Mouse (Mus musculus) brown adipose tissue, adult 24 weeks (tissue): ENCODE measurements around the gene Fpgs. TPM values are rescaled to one million over a fixed set of nuclear protein-coding genes. Genes with fewer than 3 reads are reported as not detected.

Experiments
- H3K27ac ChIP-seq: fragments of 200-500 bp; replicated peaks from 2 replicates; pipeline ENCODE4 v1.5.1; 2012; ENCODE audit warnings: low read depth, mild to moderate bottlenecking, low read length
- H3K4me1 ChIP-seq: fragments of 200-500 bp; 2 replicates; pipeline ENCODE4 v1.6.1; 2012; ENCODE audit warnings: low read length, mixed read lengths; ENCODE audit not compliant: control insufficient read depth, insufficient read depth, insufficient read length
- H3K4me3 ChIP-seq: fragments of 200-500 bp; 2 replicates; pipeline ENCODE4 v1.5.1; 2012; ENCODE audit warnings: low read depth, mild to moderate bottlenecking, low read length, moderate library complexity; ENCODE audit not compliant: insufficient read depth
- polyA plus RNA-seq: library from polyadenylated mRNA; stranded (reverse); fragments of >200 nt; gene quantifications from 2 replicates; pipeline ENCODE4 v1.2.4, GENCODE M21; 2012; ENCODE audit not compliant: missing spikeins, insufficient read depth, insufficient read length

Fpgs gene
- polyA plus RNA-seq, 1 experiment = 2.9 TPM

DNA sequence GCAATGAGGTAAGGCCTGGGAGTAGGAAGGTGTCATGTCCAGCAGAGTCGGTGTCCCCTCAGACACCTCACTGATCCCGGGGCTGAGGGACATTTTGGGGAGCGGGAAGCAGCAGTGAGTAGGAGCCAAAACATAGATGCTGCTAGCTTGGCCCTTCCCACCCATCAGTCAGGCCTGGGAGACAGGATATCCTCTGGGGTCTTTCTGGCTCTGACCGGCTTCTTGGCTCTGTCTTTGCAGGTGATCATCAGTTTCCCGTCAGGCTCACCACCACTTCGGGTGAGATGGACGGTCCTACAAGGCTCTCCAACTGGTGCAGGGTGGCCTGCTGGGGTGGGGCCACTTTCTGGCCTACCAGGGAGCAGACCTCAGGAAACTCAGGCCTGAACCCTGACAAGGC lies 26.3 kb downstream of the Fpgs start:
- Histone ChIP-seq H3K27ac (0 out of 2 replicates have a peak overlapping the region, but pooled peaks have one; percentile 0), H3K4me3 (no peak overlapping the region), H3K4me1 (no peaks in the 10 kb centered on the region)

DNA sequence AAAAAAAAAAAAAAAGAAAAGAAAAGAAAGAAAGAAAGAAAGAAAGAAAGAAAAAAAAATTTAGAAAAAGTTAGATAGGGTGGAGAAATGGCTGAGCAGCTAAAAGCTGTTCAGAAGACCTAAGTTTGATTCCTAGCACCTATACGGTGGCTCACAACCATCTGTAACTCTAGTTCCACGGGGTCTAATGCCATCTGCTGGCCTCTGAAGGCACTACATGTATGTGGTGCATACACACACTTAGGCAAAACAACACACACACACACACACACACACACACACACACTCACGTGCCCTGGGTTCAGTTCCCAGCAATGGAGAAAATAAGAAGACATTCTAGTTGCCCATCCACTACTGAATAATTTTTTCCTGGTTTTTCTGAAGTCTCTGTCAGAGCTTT lies 27.1 kb downstream of the Fpgs start:
- Histone ChIP-seq H3K27ac (no peak overlapping the region), H3K4me1 (no peaks in the 10 kb centered on the region), H3K4me3 (no peak overlapping the region)

DNA sequence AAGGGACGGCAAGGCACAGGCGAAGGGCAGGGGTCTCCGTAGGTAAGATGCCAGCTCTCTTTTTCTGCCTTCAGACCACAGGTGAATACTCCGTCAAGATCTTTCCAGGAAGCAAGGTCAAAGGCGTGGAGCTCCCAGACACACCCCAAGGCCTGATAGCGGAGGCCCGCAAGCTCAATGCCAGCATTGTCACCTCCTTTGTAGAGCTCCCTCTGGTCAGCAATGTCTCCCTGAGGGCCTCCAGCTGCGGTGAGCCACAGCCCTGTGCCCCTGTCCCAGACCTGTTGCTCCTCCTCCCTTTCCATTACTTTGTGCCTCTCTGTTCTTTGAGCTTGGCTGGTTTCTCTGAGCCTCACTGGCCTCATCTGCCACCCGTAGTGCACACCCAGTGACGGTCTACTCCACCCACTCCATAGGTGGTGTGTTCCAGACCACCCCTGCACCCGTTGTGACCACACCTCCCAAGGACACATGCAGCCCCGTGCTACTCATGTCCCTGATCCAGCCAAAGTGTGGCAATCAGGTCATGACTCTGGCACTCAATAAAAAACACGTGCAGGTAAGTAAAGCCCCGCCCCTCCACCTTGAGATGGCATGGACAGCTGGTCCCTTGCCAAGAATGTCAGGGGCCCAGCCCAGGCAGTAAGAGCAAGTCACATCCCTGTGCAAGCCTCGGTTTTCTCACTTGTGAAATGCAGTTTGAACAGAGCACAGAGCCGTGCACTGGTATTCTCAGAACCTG lies 30.6 kb downstream of the Fpgs start:
- Histone ChIP-seq H3K27ac (no peak overlapping the region), H3K4me3 (no peak overlapping the region), H3K4me1 (no peaks in the 10 kb centered on the region)

DNA sequence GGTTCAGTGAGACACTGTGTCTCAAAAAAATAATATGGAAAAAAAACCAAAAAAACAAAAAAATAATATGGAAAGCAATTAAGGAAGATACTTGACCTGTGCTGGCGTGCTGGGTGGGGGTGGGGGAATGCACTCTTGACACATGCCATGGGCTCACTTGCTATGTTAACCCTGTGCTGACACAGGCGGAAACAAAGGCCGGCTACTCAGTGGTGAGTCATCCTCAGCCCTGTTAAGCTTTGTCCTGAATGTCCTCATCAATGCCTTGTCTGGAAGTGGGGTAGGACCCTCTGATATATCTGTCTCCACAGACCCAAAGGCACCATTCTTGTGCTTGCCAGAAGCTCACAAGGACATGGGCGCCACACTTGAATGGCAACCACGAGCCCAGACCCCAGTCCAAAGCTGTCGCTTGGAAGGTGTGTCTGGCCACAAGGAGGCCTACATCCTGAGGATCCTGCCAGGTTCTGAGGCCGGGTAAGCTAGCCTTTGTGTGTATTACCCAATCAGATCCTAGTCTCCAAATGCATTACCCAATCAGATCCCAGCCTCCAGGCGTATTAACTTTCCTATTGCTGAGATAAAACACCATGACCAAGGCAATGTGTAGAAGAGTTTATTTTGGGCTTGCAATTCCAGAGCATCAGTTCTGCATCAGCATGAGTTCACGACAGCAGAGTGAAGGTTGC lies 31.9 kb downstream of the Fpgs start:
- Histone ChIP-seq H3K4me1 (no peaks in the 10 kb centered on the region; the same call in 1 of the 2 replicates), H3K4me3 (no peak overlapping the region), H3K27ac (no peak overlapping the region)

DNA sequence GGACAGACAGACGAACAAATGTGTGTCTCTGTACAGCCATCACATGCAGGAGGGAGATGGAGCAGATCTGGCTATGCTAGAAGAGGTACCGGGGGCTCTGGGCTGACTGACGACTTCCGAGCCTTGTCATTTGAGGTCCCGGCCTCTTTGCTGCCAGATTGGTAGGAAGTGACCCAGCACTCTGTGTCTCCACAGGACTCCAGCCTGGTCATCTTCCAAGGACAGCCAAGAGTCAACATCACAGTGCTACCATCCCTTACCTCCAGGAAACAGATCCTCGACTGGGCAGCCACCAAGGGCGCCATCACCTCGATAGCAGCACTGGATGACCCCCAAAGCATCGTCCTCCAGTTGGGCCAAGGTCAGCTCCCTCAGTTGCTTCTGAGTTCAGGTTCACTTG lies 32.8 kb downstream of the Fpgs start:
- Histone ChIP-seq H3K27ac (no peak overlapping the region), H3K4me1 (peaks cover 2% of the 10 kb centered on the region; the same call in 1 of the 2 replicates), H3K4me3 (no peak overlapping the region)

DNA sequence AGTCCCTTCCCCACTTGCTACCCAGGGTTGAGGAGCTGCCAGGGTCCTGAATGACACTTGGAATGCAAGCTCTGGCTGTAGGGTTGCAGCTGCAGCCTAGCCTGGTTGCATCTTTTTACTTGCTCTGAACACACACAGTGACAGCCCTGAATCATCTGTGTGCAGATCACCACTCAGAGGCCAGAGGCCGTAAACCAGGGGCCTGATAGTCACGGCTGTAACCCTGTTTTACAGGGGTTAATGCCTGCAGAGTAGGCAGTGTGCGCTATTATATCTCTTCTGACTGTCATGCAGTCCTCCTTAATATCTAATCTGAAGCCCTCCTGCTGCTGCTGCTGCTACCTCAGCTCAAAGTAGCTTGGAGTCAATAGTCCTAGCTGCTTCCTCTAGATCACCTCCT lies 34.1 kb downstream of the Fpgs start:
- no peak overlapping the region for H3K27ac ChIP-seq
- H3K4me3 ChIP-seq = no peak overlapping the region
- H3K4me1 ChIP-seq = peaks cover 3% of the 10 kb centered on the region; the same call in 1 of the 2 replicates

DNA sequence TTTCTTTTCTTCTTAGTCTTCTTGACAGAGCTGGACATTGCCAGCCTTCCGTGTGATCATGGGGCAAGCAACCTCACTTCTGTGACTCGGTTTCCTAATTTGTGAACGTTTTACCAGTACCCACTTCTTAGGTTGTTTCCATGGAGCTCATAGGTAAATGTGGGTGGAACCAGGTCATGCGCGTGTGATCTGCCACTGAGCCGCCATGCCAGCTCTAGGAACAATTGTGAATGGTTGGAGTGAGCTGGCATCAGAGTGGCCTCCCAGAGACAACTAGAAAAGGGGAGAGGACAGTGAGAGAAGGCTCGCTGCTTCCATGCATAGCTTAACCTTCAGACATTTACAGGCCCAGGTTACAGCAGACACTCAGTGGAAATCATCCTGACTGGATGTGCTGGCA lies 35.8 kb downstream of the Fpgs start:
- Histone ChIP-seq H3K27ac (peak overlapping the region; percentile 56), H3K4me3 (no peak overlapping the region), H3K4me1 (peaks cover 3% of the 10 kb centered on the region; the same call in 1 of the 2 replicates)

DNA sequence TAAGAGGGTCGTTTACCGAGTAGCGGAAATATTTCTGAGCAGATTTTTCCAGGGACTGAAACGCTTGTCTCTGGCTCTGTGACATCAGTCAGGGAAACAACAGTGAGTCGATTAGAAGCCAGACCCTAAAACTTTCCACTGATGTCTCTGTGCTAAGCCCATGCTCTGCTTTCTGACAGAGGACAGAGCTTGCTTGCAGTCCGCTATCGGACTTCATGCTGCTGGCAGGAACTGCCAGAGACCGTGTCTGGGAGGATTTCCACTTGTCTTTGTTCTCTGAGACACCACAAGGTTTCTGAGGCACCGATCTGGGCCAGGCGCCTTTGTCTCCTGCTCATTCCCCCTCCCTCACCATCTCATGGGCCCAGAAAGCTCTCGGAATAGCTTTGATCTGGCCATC lies 36.2 kb downstream of the Fpgs start:
- H3K4me3 ChIP-seq = no peak overlapping the region
- peaks cover 3% of the 10 kb centered on the region; the same call in 1 of the 2 replicates for H3K4me1 ChIP-seq
- peak overlapping the region; percentile 56 for H3K27ac ChIP-seq

DNA sequence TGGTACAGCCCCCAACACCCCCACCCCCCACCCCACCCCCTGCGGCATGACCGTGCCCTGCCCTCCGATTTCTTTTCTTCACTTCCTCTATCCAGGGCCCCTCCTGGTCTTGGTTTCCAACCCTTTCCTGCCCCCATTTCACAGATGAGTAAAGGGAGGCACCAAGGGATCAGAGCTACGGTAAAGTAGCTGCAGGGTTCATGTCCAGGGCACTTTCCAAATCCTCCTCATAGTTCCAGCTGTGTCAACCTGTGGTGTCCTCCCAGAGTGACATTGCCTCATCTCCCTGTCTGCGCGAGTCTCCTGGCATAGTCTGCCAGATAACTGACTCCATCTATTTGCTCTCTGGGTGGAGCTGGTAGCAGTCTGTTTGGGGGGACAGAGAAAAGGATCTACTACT lies 38.1 kb downstream of the Fpgs start:
- no peak overlapping the region for H3K4me3 ChIP-seq
- H3K27ac ChIP-seq = peak overlapping the region; percentile 36; the same call in 1 of the 2 replicates
- H3K4me1 ChIP-seq = peaks cover 18% of the 10 kb centered on the region

DNA sequence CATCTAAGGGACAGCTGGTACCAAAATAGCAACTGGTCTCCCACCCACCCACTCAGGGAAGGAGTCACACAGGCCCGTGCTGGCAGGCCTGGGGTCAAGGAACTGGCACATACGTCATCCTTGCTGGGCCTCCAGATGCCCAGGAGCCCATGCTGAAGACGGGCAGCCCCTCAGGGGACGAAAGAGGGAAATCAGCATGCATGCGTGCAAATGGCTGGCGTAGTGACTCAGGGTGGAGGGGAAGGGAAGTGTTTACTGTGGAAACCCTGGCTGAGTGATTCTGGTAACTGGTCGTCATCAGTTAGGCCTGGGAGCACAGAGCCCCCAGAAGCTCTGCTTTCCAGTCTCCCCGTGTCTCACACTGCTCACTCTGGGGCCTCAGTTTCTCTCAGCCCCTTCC lies 38.6 kb downstream of the Fpgs start:
- Histone ChIP-seq H3K4me3 (no peak overlapping the region), H3K27ac (peak overlapping the region; percentile 22; the same call in 1 of the 2 replicates), H3K4me1 (peaks cover 21% of the 10 kb centered on the region)

DNA sequence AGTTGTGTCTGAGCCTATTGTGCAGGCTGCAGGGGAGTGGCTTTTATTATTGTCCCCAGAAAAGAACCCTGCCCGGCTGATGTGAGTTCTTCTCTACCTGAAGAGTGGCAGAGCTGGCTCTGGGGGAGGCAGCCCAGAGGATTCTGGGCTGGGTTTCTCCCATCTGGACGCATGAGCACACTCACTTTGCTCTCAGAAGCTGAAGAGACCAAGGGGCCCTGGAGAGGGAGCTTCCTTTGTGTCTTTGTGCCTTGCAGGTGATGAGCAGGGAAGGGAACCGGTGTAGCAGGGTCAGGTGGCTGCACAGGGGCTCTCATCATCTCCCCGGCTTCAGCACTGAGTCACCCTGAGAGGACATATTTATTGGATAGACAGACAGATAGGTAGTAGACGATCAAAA lies 41.7 kb downstream of the Fpgs start:
- H3K4me1 ChIP-seq = peaks cover 29% of the 10 kb centered on the region
- peak overlapping the region; percentile 87 for H3K27ac ChIP-seq
- no peak overlapping the region for H3K4me3 ChIP-seq

DNA sequence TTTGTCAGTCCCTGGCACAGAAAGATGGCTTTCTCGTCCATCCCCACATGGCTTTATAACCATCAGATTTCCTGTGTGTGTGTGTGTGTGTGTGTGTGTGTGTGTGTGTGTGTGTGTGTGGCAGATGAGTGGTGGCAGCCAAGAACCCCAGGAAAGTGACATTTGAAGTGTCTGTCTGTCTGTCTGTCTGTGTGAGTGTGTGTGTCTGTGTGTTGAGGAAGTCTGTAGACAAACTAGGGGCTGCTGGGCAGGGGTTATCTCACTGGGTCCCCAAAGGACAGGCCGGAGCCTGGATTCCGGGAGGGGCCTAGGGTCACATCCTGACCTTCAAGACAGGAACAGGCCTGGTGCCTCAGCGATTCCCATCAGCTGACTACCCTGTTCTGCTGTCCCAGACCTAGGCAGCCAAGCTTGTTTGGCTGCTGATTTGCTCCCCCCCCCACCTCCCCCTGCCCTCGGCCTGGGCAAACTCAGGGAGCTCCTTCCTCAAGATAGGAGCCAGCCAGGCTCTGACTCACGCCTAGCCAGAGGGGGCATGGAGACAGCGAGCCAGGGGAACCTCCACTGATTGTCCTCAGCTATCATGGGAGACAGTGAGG lies 42.3 kb downstream of the Fpgs start:
- Histone ChIP-seq H3K4me1 (peaks cover 32% of the 10 kb centered on the region), H3K27ac (peak overlapping the region; percentile 87), H3K4me3 (no peak overlapping the region)

DNA sequence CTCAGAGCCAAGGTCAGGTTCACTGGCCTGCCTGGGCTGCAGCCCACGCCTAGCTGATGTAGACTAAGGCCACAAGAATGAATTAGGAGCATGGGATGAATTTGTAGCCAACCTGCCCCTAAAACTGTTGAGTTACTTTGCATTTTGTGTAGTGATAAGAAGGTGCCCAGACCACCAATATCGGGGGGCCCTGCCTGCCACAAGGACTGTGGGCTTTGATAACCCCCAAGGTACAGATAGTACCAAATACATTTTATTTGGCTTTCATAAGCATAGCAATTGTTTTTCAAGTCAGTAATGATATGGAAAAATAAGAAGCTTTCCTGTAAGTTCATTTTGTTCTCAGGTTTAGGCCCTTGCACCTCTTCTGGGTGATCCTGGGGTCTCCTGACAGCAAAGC lies 45.1 kb downstream of the Fpgs start:
- no peak overlapping the region for H3K4me3 ChIP-seq
- H3K27ac ChIP-seq = peak overlapping the region; percentile 83
- peaks cover 38% of the 10 kb centered on the region for H3K4me1 ChIP-seq

DNA sequence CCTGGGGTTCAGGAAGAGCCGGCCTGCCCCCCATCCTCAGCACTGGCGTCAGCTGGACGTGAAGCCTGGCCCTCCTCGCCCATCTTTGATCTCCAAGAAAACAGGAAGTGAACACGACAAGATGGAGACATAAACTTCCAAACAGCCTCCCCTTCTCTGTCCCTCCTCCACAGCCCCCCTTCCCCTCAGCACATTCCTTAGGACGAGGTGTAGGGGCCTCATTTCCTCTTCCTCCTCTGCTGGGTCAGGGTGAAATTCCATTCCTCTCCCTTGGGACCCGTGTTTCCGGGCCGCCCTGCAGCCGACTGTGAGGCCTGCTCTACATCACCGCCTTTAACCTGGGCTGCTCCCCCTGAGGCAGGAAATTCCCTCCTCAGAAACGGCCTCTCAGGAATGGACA lies 48.1 kb downstream of the Fpgs start:
- Histone ChIP-seq H3K27ac (peak overlapping the region; percentile 98), H3K4me3 (peak overlapping the region; percentile 45; the same call in 1 of the 2 replicates), H3K4me1 (peaks cover 32% of the 10 kb centered on the region)

DNA sequence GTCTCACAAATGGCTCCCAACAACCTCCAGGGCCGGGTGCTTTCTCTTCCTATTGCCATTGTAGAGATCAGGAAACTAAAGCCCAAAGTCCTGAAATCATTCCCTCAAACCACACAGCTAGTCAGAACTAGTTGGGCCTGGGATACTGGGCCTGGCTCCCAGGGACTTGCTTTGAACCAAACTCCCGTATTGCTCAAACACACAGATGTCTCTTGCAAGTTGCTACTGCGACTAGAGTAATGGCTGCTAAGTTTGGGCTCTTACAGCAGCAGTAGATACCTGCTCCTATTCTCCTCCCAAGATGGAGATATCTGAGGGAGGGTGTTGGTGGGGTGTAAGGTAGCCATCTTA lies 48.6 kb downstream of the Fpgs start:
- Histone ChIP-seq H3K27ac (peak overlapping the region; percentile 98), H3K4me1 (peaks cover 29% of the 10 kb centered on the region), H3K4me3 (peak overlapping the region; percentile 45; the same call in 1 of the 2 replicates)
